Mouse (Mus musculus): ENCODE measurements around the gene Ctla4. TPM values are rescaled to one million over a fixed set of nuclear protein-coding genes. Genes with fewer than 3 reads are reported as not detected.

Gene Ctla4
- total RNA-seq, 1 experiment from 2014 or later = 4.5 TPM

- no peak for ATAC-seq (ENCODE audit: extremely low read depth, insufficient number of reproducible peaks, low FRiP score, poor library complexity, severe bottlenecking)
Measured at GRCm38 (mm10) chr1:60862951-60863461, 23.8 kb upstream of the Ctla4 start.

DNA sequence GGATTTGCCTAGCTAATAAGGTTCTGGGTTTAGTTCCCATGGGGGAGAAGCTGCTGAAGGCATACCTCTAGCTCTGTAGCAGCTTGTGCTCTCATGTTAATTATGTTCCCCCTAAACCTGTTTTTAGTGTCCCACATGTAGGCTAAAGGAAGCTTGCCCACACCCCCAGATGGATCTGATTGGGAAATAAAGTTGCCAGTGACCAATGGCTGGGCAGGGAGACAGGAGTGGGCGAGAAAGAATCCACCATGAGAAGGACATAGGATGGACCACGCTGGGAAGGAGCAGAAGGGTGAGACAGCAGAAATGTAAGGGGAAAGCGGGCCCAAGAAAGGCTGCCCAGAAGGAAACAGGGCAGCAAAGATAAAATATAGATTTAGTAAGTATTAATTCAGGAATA, 23.1 kb upstream of the Ctla4 start:
- ATAC-seq (ENCODE audit: extremely low read depth, insufficient number of reproducible peaks, low FRiP score, poor library complexity, severe bottlenecking) = no peak

- ATAC-seq (ENCODE audit: extremely low read depth, insufficient number of reproducible peaks, low FRiP score, poor library complexity, severe bottlenecking) = no peak
Measured at GRCm38 (mm10) chr1:60865167-60865566, 21.6 kb upstream of the Ctla4 start.

DNA sequence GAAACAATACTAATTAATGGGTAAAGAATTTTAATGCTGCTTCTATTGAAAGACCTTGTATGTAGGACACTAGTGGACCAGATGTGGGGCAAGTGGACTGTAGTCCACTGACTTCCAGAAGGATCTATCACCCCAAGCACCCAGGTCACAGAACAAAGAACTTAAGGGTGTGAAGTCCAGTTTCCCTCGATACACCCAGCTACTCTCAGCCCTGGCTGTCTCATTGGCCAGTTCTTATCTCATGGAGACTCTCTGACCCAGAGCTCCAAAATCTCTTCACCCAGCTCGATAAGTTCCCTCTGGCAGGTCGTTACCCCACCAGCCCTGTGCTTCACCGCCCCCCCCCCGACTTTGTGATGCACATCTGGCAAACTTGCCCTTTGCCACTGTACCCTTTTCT, 20.8 kb upstream of the Ctla4 start:
- ATAC-seq (ENCODE audit: extremely low read depth, insufficient number of reproducible peaks, low FRiP score, poor library complexity, severe bottlenecking) = no peak

GRCm38 (mm10) chr1:60868333-60869277, 18.2 kb upstream of the Ctla4 start:
- ATAC-seq (ENCODE audit: extremely low read depth, insufficient number of reproducible peaks, low FRiP score, poor library complexity, severe bottlenecking) = peak; percentile 90

- no peak for ATAC-seq (ENCODE audit: extremely low read depth, insufficient number of reproducible peaks, low FRiP score, poor library complexity, severe bottlenecking)
Measured at GRCm38 (mm10) chr1:60875267-60875666, 11.5 kb upstream of the Ctla4 start.

DNA sequence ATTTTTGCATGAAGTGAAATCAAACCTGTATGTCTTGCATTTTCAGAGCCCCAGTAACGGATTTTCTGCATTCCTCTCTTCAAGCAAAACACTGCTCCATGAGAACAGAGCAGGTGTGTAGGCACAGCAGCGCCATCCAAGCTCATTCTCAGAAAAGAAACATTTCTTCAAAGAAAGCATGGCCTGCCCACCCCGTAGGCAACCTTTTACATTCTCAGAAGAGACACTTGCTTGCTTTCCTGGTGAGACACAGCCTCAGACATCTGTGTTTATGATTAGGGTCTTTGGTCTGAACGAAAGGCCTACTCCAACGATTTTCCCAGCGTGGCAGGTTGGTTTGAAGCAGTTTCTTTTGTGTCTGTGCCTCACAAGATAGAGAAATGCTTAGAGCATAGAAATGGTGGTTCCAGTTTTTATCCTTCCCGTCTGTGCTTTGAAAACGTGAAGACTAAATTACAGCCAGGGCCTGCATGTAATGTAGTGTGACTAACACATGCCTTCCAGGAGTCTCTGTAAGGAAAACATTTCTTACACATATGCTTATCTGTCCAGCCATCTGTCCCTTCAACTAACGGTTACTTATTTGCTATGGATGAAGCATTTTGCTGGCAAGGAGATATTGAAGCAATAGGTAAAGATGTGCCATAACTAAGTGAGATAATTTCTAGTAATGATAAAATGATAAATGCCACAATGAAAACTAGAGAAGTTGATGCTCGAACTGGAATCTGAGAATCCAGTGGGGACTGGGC, 6.5 kb upstream of the Ctla4 start:
- no peak for ATAC-seq (ENCODE audit: extremely low read depth, insufficient number of reproducible peaks, low FRiP score, poor library complexity, severe bottlenecking)

DNA sequence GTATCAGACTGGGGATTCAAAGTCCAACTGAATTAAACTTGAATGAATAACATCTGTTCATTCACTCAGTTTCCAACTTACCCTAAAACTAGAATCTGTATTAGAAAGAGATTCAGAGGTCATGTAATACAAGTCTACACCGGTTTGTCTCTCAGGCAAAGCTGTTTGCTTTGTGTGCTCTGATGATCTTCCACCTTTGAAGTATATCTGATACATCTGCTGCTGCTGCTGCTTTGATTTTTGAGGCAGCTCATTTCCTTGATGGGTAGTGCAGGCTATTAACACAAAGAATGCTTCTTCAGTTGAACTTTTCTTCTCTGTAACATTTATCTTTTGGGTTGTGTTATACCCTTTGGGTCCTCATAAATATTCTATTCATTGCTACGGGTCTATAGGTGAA, 4.0 kb upstream of the Ctla4 start:
- no peak for ATAC-seq (ENCODE audit: extremely low read depth, insufficient number of reproducible peaks, low FRiP score, poor library complexity, severe bottlenecking)

DNA sequence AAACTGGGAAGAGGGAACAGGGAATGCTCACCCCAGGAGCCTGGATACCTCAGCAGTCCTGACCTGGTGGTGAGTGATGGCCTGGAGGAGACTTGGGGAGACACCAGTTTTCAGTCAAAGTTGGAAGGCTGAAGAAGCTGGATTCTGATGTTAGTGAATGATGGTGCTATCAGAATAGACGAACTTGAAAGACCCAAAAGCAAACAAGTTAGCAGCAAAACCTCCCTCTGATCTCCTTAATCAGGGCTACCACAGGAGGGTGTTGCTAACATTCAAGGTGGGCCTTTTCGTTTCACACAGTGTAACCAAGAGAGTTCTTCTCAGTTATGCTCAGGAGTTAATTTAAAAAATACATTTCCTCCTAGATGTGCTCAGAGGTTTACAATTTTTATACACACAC, 3.5 kb upstream of the Ctla4 start:
- ATAC-seq (ENCODE audit: extremely low read depth, insufficient number of reproducible peaks, low FRiP score, poor library complexity, severe bottlenecking) = no peak

GRCm38 (mm10) chr1:60884611-60885010, 2.2 kb upstream of the Ctla4 start:
- ATAC-seq (ENCODE audit: extremely low read depth, insufficient number of reproducible peaks, low FRiP score, poor library complexity, severe bottlenecking) = no peak

GRCm38 (mm10) chr1:60898127-60898932, 11.5 kb downstream of the Ctla4 start:
- ATAC-seq (ENCODE audit: extremely low read depth, insufficient number of reproducible peaks, low FRiP score, poor library complexity, severe bottlenecking) = no peak

GRCm38 (mm10) chr1:60898933-60899210, 12.1 kb downstream of the Ctla4 start:
- no peak for ATAC-seq (ENCODE audit: extremely low read depth, insufficient number of reproducible peaks, low FRiP score, poor library complexity, severe bottlenecking)

- no peak for ATAC-seq (ENCODE audit: extremely low read depth, insufficient number of reproducible peaks, low FRiP score, poor library complexity, severe bottlenecking)
Measured at GRCm38 (mm10) chr1:60899244-60899643, 12.4 kb downstream of the Ctla4 start.

DNA sequence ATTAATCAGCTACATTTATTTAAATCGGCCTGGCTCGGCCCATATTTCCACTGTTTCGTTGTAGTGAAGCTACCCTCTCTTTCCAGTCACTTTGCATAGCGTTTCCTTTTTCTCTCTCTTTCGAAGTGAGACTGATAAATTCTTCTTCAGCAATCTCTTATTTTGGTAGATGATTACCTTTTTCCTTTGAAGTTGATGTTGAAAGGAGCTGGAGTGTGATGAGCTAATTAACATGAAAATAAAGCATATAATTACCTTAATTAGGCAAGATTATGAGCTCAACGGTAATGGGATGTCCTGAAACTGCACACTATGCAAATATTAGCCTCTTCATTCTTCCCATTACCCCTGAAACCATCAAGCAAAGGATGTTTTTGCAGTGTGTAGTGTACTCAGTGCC, 15.7 kb downstream of the Ctla4 start:
- no peak for ATAC-seq (ENCODE audit: extremely low read depth, insufficient number of reproducible peaks, low FRiP score, poor library complexity, severe bottlenecking)

GRCm38 (mm10) chr1:60903126-60903525, 16.3 kb downstream of the Ctla4 start:
- no peak for ATAC-seq (ENCODE audit: extremely low read depth, insufficient number of reproducible peaks, low FRiP score, poor library complexity, severe bottlenecking)

DNA sequence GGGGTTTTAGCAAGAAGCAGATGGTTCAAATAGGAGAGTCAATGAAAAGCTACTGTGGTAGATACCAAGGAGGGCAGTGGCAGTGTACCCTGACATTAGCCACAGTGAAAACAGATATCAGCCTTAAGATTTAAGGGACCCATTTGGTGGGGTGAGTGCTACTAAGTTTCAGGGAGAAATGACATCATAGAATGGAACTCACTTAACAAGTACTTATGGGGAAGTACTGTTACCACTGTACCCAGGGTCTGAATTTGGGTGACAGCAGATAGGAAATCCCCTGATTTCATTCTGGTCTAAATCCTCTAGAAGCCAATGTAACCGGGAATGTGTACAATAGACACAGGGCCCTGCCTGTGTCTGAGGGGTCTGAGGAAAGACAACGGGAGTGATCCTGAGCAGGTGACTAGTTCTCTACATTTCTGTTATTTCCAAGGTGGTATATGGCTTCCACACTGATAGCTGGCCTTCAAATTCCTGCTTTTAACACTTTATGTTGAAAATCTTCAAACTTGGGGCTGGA, 17.7 kb downstream of the Ctla4 start:
- 0 out of 2 replicates have a peak, but pooled peaks have one; percentile 9 for ATAC-seq (ENCODE audit: extremely low read depth, insufficient number of reproducible peaks, low FRiP score, poor library complexity, severe bottlenecking)

- no peak for ATAC-seq (ENCODE audit: extremely low read depth, insufficient number of reproducible peaks, low FRiP score, poor library complexity, severe bottlenecking)
Measured at GRCm38 (mm10) chr1:60907466-60907865, 20.7 kb downstream of the Ctla4 start.

GRCm38 (mm10) chr1:60908751-60909161, 22.0 kb downstream of the Ctla4 start:
- ATAC-seq (ENCODE audit: extremely low read depth, insufficient number of reproducible peaks, low FRiP score, poor library complexity, severe bottlenecking) = no peak

GRCm38 (mm10) chr1:60909746-60910145, 22.9 kb downstream of the Ctla4 start:
- no peak for ATAC-seq (ENCODE audit: extremely low read depth, insufficient number of reproducible peaks, low FRiP score, poor library complexity, severe bottlenecking)
